Mouse (Mus musculus): ENCODE data around the gene Noc2l. TPM values are rescaled to one million over a fixed set of nuclear protein-coding genes. Genes with fewer than 3 reads are reported as not detected.

Noc2l gene
- total RNA-seq, 2 experiments from 2014 or later: 25.2 to 43.9 TPM

Other genes with a start within 250 kb of the Noc2l start
- 3.5 and 3.6 TPM in 2 replicates for gene B3galt6, start 243.4 kb upstream of the Noc2l start, total RNA-seq (2015)
- gene B3galt6, start 243.4 kb upstream of the Noc2l start, total RNA-seq (2017): 3.5 and 4.0 TPM in 2 replicates
- 43.6 and 57.5 TPM in 2 replicates for gene Sdf4, start 243.1 kb upstream of the Noc2l start, total RNA-seq (2015)
- gene Sdf4, start 243.1 kb upstream of the Noc2l start, total RNA-seq (2017): 216 and 221 TPM in 2 replicates
- 1.5 and 2.1 TPM in 2 replicates for gene Tnfrsf4, start 222.2 kb upstream of the Noc2l start, total RNA-seq (2015)
- gene Tnfrsf4, start 222.2 kb upstream of the Noc2l start, total RNA-seq (2017): 1.2 and 2.8 TPM in 2 replicates
- 2.7 and 10.3 TPM in 2 replicates for gene Tnfrsf18, start 209.8 kb upstream of the Noc2l start, total RNA-seq (2015)
- gene Tnfrsf18, start 209.8 kb upstream of the Noc2l start, total RNA-seq (2017): 6.0 and 7.2 TPM in 2 replicates
- gene Ttll10, start 176.6 kb upstream of the Noc2l start, total RNA-seq (2015): not detected in 2 replicates
- gene Ttll10, start 176.6 kb upstream of the Noc2l start, total RNA-seq (2017): not detected in 2 replicates
- gene 9430015G10Rik, start 126.0 kb upstream of the Noc2l start, total RNA-seq (2015): 11.7 and 15.7 TPM in 2 replicates
- 20.1 and 27.5 TPM in 2 replicates for gene 9430015G10Rik, start 126.0 kb upstream of the Noc2l start, total RNA-seq (2017)
- gene Rnf223, start 105.5 kb upstream of the Noc2l start, total RNA-seq (2015): 0.09 and 0.60 TPM in 2 replicates
- gene Rnf223, start 105.5 kb upstream of the Noc2l start, total RNA-seq (2017): 0.08 and 0.11 TPM in 2 replicates
- gene Agrn, start 38.5 kb upstream of the Noc2l start, total RNA-seq (2015): 2.9 and 4.2 TPM in 2 replicates
- gene Agrn, start 38.5 kb upstream of the Noc2l start, total RNA-seq (2017): 1.8 and 2.9 TPM in 2 replicates
- 6.3 and 6.4 TPM in 2 replicates for gene Isg15, start 35.2 kb upstream of the Noc2l start, total RNA-seq (2015)
- 5.4 and 7.2 TPM in 2 replicates for gene Isg15, start 35.2 kb upstream of the Noc2l start, total RNA-seq (2017)
- 0.11 and 0.42 TPM in 2 replicates for gene AW011738, start 32.7 kb upstream of the Noc2l start, total RNA-seq (2015)
- 0.49 and 0.66 TPM in 2 replicates for gene AW011738, start 32.7 kb upstream of the Noc2l start, total RNA-seq (2017)
- 0.11 TPM in 1 of 2 replicates, not detected in the other for gene Perm1, start 20.1 kb upstream of the Noc2l start, total RNA-seq (2015)
- not detected in 2 replicates for gene Perm1, start 20.1 kb upstream of the Noc2l start, total RNA-seq (2017)
- gene Plekhn1, start 1.2 kb upstream of the Noc2l start, total RNA-seq (2015): 8.5 and 10.5 TPM in 2 replicates
- 11.2 and 14.1 TPM in 2 replicates for gene Plekhn1, start 1.2 kb upstream of the Noc2l start, total RNA-seq (2017)
- 0.04 and 0.34 TPM in 2 replicates for gene Samd11, start 19.6 kb downstream of the Noc2l start, total RNA-seq (2015)
- 0.49 TPM in 1 of 2 replicates, not detected in the other for gene Samd11, start 19.6 kb downstream of the Noc2l start, total RNA-seq (2017)
- not detected in 2 replicates for gene Vmn2r-ps159, start 95.1 kb downstream of the Noc2l start, total RNA-seq (2015)
- gene Vmn2r-ps159, start 95.1 kb downstream of the Noc2l start, total RNA-seq (2017): not detected in 2 replicates